Mouse (Mus musculus): ENCODE data around the gene Cmtm4. TPM values are rescaled to one million over a fixed set of nuclear protein-coding genes. Genes with fewer than 3 reads are reported as not detected.

Cmtm4 gene
- polyA plus RNA-seq, 1 experiment from 2014 or later: 6.3 TPM

- H3K27ac ChIP-seq: no peak overlapping the region
- H3K27me3 ChIP-seq (replicated peaks): no peaks in the 10 kb centered on the region
- H3K4me1 ChIP-seq (replicated peaks): peaks cover 19% of the 10 kb centered on the region
- peaks cover 5% of the 10 kb centered on the region; the same call in 1 of the 2 replicates for H3K36me3 ChIP-seq
- no peak for ATAC-seq
- H3K9me3 ChIP-seq: no peaks in the 10 kb centered on the region
- WGBS: 73% methylated on average over 5 of the region's 5 CpGs
- no peak overlapping the region for H3K9ac ChIP-seq
- H3K4me2 ChIP-seq (replicated peaks): no peak overlapping the region
- H3K4me3 ChIP-seq (replicated peaks): no peak overlapping the region
These were observed 53.2 kb downstream of the Cmtm4 start for GRCm38 (mm10) chr8:104342426-104342825.

GRCm38 (mm10) chr8:104341678-104342077 is 53.9 kb downstream of the Cmtm4 start:
- WGBS: 45% methylated on average over 6 of the region's 6 CpGs
- Histone ChIP-seq H3K9me3 (no peaks in the 10 kb centered on the region), H3K36me3 (peaks cover 5% of the 10 kb centered on the region; the same call in 1 of the 2 replicates), H3K27me3 (replicated peaks) (no peaks in the 10 kb centered on the region), H3K4me2 (replicated peaks) (peak overlapping the region; percentile 66), H3K27ac (peak overlapping the region; percentile 91; the same call in 1 of the 2 replicates), H3K9ac (peak overlapping the region; percentile 89; the same call in 1 of the 2 replicates), H3K4me1 (replicated peaks) (peaks cover 19% of the 10 kb centered on the region), H3K4me3 (replicated peaks) (peak overlapping the region; percentile 76)
- ATAC-seq: no peak

GRCm38 (mm10) chr8:104341106-104341561 is 54.5 kb downstream of the Cmtm4 start:
- H3K9ac ChIP-seq: peak overlapping the region; percentile 89
- peak; percentile 81 for ATAC-seq
- peak overlapping the region; percentile 76 for H3K4me3 ChIP-seq (replicated peaks)
- H3K27ac ChIP-seq: peak overlapping the region; percentile 91
- WGBS: under 1% methylated on average over 24 of the region's 24 CpGs
- no peaks in the 10 kb centered on the region for H3K27me3 ChIP-seq (replicated peaks)
- H3K4me2 ChIP-seq (replicated peaks): peak overlapping the region; percentile 66
- H3K4me1 ChIP-seq (replicated peaks): peaks cover 19% of the 10 kb centered on the region
- H3K9me3 ChIP-seq: no peaks in the 10 kb centered on the region
- H3K36me3 ChIP-seq: 0 out of 2 replicates have a peak, but pooled peaks cover 5% of the 10 kb centered on the region

GRCm38 (mm10) chr8:104340233-104341105 is 55.1 kb downstream of the Cmtm4 start:
- Histone ChIP-seq H3K4me1 (replicated peaks) (peaks cover 19% of the 10 kb centered on the region), H3K9ac (peak overlapping the region; percentile 89), H3K27ac (peak overlapping the region; percentile 91), H3K27me3 (replicated peaks) (no peaks in the 10 kb centered on the region), H3K4me3 (replicated peaks) (peak overlapping the region; percentile 76), H3K4me2 (replicated peaks) (peak overlapping the region; percentile 66), H3K9me3 (no peaks in the 10 kb centered on the region), H3K36me3 (0 out of 2 replicates have a peak, but pooled peaks cover 2% of the 10 kb centered on the region)
- peak; percentile 81 for ATAC-seq
- under 1% methylated on average over 47 of the region's 54 CpGs for WGBS

- Histone ChIP-seq H3K9me3 (no peaks in the 10 kb centered on the region), H3K4me1 (replicated peaks) (peaks cover 19% of the 10 kb centered on the region), H3K9ac (peak overlapping the region; percentile 89), H3K27me3 (replicated peaks) (no peaks in the 10 kb centered on the region), H3K4me3 (replicated peaks) (peak overlapping the region; percentile 76), H3K36me3 (no peaks in the 10 kb centered on the region), H3K27ac (peak overlapping the region; percentile 91), H3K4me2 (replicated peaks) (peak overlapping the region; percentile 66)
- 2% methylated on average over 6 of the region's 6 CpGs for WGBS
- no peak for ATAC-seq
These were observed 55.7 kb downstream of the Cmtm4 start for GRCm38 (mm10) chr8:104339983-104340232.

- H3K36me3 ChIP-seq: no peaks in the 10 kb centered on the region
- H3K27ac ChIP-seq: peak within 1 kb of the TSS; percentile 91
- no peak for ATAC-seq
- H3K4me1 ChIP-seq (replicated peaks): peaks cover 19% of the 10 kb centered on the region
- peak within 1 kb of the TSS; percentile 89 for H3K9ac ChIP-seq
- no peaks in the 10 kb centered on the region for H3K9me3 ChIP-seq
- H3K27me3 ChIP-seq (replicated peaks): no peaks in the 10 kb centered on the region
- H3K4me3 ChIP-seq (replicated peaks): peak within 1 kb of the TSS; percentile 76
- WGBS: 17% methylated on average over 18 of the region's 18 CpGs
- H3K4me2 ChIP-seq (replicated peaks): peak within 1 kb of the TSS; percentile 66
These were observed 56.2 kb downstream of the Cmtm4 start, which contains the start of gene Cmtm3 for GRCm38 (mm10) chr8:104339229-104339982. Gene Cmtm3 (plus strand): TSS chr8:104339410.

- no peak overlapping the region for H3K4me3 ChIP-seq (replicated peaks)
- no peak overlapping the region for H3K27ac ChIP-seq
- no peaks in the 10 kb centered on the region for H3K36me3 ChIP-seq
- H3K4me1 ChIP-seq (replicated peaks): peaks cover 11% of the 10 kb centered on the region
- no peak for ATAC-seq
- 63% methylated on average over 3 of the region's 3 CpGs for WGBS
- no peak overlapping the region for H3K9ac ChIP-seq
- no peaks in the 10 kb centered on the region for H3K27me3 ChIP-seq (replicated peaks)
- no peak overlapping the region for H3K4me2 ChIP-seq (replicated peaks)
- no peaks in the 10 kb centered on the region for H3K9me3 ChIP-seq
These were observed 57.7 kb downstream of the Cmtm4 start for GRCm38 (mm10) chr8:104337890-104338289.

GRCm38 (mm10) chr8:104336806-104337205 is 58.8 kb downstream of the Cmtm4 start:
- Histone ChIP-seq H3K9me3 (no peaks in the 10 kb centered on the region), H3K9ac (no peak overlapping the region), H3K4me3 (replicated peaks) (no peak overlapping the region), H3K27ac (no peak overlapping the region), H3K27me3 (replicated peaks) (no peaks in the 10 kb centered on the region), H3K4me2 (replicated peaks) (no peak overlapping the region), H3K36me3 (no peaks in the 10 kb centered on the region), H3K4me1 (replicated peaks) (peaks cover 9% of the 10 kb centered on the region)
- 84% methylated on average over 1 of the region's 1 CpGs for WGBS
- no peak for ATAC-seq

- Histone ChIP-seq H3K9ac (no peak overlapping the region), H3K27ac (no peak overlapping the region), H3K36me3 (no peaks in the 10 kb centered on the region), H3K9me3 (no peaks in the 10 kb centered on the region), H3K4me2 (replicated peaks) (no peak overlapping the region), H3K4me3 (replicated peaks) (no peak overlapping the region), H3K4me1 (replicated peaks) (peaks cover under 1% of the 10 kb centered on the region; the same call in 1 of the 2 replicates), H3K27me3 (replicated peaks) (no peaks in the 10 kb centered on the region)
- no peak for ATAC-seq
- WGBS: 74% methylated on average over 1 of the region's 1 CpGs
These were observed 61.4 kb downstream of the Cmtm4 start for GRCm38 (mm10) chr8:104334196-104334595.

GRCm38 (mm10) chr8:104333786-104334185 is 61.8 kb downstream of the Cmtm4 start:
- WGBS: 62% methylated on average over 5 of the region's 5 CpGs
- no peak overlapping the region for H3K4me2 ChIP-seq (replicated peaks)
- H3K27ac ChIP-seq: no peak overlapping the region
- no peaks in the 10 kb centered on the region for H3K9me3 ChIP-seq
- no peaks in the 10 kb centered on the region for H3K27me3 ChIP-seq (replicated peaks)
- no peaks in the 10 kb centered on the region for H3K36me3 ChIP-seq
- no peak overlapping the region for H3K4me3 ChIP-seq (replicated peaks)
- H3K4me1 ChIP-seq (replicated peaks): no peaks in the 10 kb centered on the region
- no peak for ATAC-seq
- H3K9ac ChIP-seq: no peak overlapping the region

- no peak overlapping the region for H3K27ac ChIP-seq
- 81% methylated on average over 5 of the region's 5 CpGs for WGBS
- no peak overlapping the region for H3K4me3 ChIP-seq (replicated peaks)
- no peak for ATAC-seq
- H3K4me1 ChIP-seq (replicated peaks): no peaks in the 10 kb centered on the region
- H3K36me3 ChIP-seq: no peaks in the 10 kb centered on the region
- no peak overlapping the region for H3K9ac ChIP-seq
- no peaks in the 10 kb centered on the region for H3K9me3 ChIP-seq
- H3K27me3 ChIP-seq (replicated peaks): no peaks in the 10 kb centered on the region
- no peak overlapping the region for H3K4me2 ChIP-seq (replicated peaks)
These were observed 62.7 kb downstream of the Cmtm4 start for GRCm38 (mm10) chr8:104332665-104333631.

Measured in intestine, embryonic 15.5 days (tissue).